Mouse (Mus musculus): ENCODE measurements at regions not wholly inside any gene's neighbourhood (a gene's known extent, or its start where the extent isn't known, plus 50 kb on each side); places are given as distances from the start of the nearest gene placed in this dataset.
A peak's percentile ranks its signal among the peaks of the same experiment; 100 is the strongest.

- TF ChIP-seq CTCF (IDR thresholded peaks at IDR 0.05; ENCODE audit: low read depth) (peak; percentile 65), EP300 (optimal IDR thresholded peaks at IDR 0.05) (no peak)
Measured at GRCm38 (mm10) chr11:90782975-90783374, 94.8 kb upstream of the Tom1l1 start.

Data from stomach, postnatal 0 days (tissue).